Comparison of ENCODE assay signal across 7 mouse cellular contexts in genomic region chr6:127265063-127265775, GRCm38 (mm10).
DNase-seq lines count a peak whose midpoint lies in the region; ATAC-seq and TF ChIP-seq lines count a peak whose summit lies in the region.

No protein-coding gene starts in this region.

- H3K27ac ChIP-seq in intestine, embryonic 14.5 days (ENCODE audit: low read depth) = peak overlapping the region; percentile 54; the same call in 1 of the 2 replicates
- no peak overlapping the region for H3K27ac ChIP-seq in intestine, postnatal 0 days (ENCODE audit: low read depth, low read length)
- 0 out of 2 replicates have a peak overlapping the region, but pooled peaks have one; percentile 2 for H3K27ac ChIP-seq in limb, embryonic 10.5 days

- no peaks in the 10 kb centered on the region for H3K36me3 ChIP-seq in intestine, embryonic 14.5 days (ENCODE audit: control insufficient read depth, insufficient read depth, low read length)
- no peaks in the 10 kb centered on the region for H3K36me3 ChIP-seq in intestine, postnatal 0 days (ENCODE audit: control insufficient read depth, insufficient read depth)
- no peaks in the 10 kb centered on the region for H3K36me3 ChIP-seq in limb, embryonic 10.5 days

- peaks cover 7% of the 10 kb centered on the region for H3K4me1 ChIP-seq in intestine, embryonic 14.5 days (replicated peaks; ENCODE audit: control insufficient read depth, insufficient read depth, low read length)
- H3K4me1 ChIP-seq in intestine, postnatal 0 days (replicated peaks; ENCODE audit: control insufficient read depth, insufficient read depth, low read length) = peaks cover 17% of the 10 kb centered on the region
- peaks cover 36% of the 10 kb centered on the region for H3K4me1 ChIP-seq in limb, embryonic 10.5 days

- no peak overlapping the region for H3K9ac ChIP-seq in intestine, embryonic 14.5 days (ENCODE audit: low read length)
- H3K9ac ChIP-seq in intestine, postnatal 0 days (ENCODE audit: low read depth, low read length) = no peak overlapping the region

- H3K9me3 ChIP-seq in intestine, embryonic 14.5 days (ENCODE audit: control insufficient read depth, low read length) = no peaks in the 10 kb centered on the region
- H3K9me3 ChIP-seq in intestine, postnatal 0 days (ENCODE audit: control insufficient read depth) = no peaks in the 10 kb centered on the region
- no peaks in the 10 kb centered on the region for H3K9me3 ChIP-seq in limb, embryonic 10.5 days (replicated peaks)

- no peak overlapping the region for H3K4me3 ChIP-seq in intestine, embryonic 14.5 days (ENCODE audit: low read depth, low read length)
- H3K4me3 ChIP-seq in intestine, postnatal 0 days (ENCODE audit: low read depth, low read length) = no peak overlapping the region
- H3K4me3 ChIP-seq in limb, embryonic 10.5 days = no peak overlapping the region

- TF ChIP-seq CTCF in intestine, postnatal 0 days (IDR thresholded peaks at IDR 0.05; ENCODE audit: low read depth) = no peak

- no peaks in the 10 kb centered on the region for H3K27me3 ChIP-seq in intestine, embryonic 14.5 days (replicated peaks; ENCODE audit: control insufficient read depth, insufficient read depth, low read length)
- H3K27me3 ChIP-seq in intestine, postnatal 0 days (replicated peaks; ENCODE audit: control insufficient read depth, insufficient read depth, low read length) = no peaks in the 10 kb centered on the region
- H3K27me3 ChIP-seq in limb, embryonic 10.5 days (ENCODE audit: low read depth, poor library complexity, severe bottlenecking) = peaks cover 12% of the 10 kb centered on the region; the same call in 1 of the 2 replicates

- WGBS in intestine, embryonic 14.5 days = 72% methylated on average over 9 of the region's 9 CpGs
- 75% methylated on average over 9 of the region's 9 CpGs for WGBS in intestine, postnatal 0 days
- WGBS in limb, embryonic 10.5 days = 77% methylated on average over 9 of the region's 9 CpGs

- DNase-seq in intestine, embryonic 14.5 days (ENCODE audit: low spot score) = no peak
- peak; percentile 86 for DNase-seq in 416B (ENCODE audit: low read depth)
- no peak for DNase-seq in limb, embryonic 10.5 days (ENCODE audit: low spot score)
- no peak for DNase-seq in natural killer cell, adult 2 months (ENCODE audit: low spot score in 2 of 2)
- no peak for DNase-seq in layer of hippocampus, postnatal 14 days (ENCODE audit: low spot score in 2 of 2)

- no peak for ATAC-seq in intestine, embryonic 14.5 days (replicated peaks; ENCODE audit: low FRiP score, low TSS enrichment, low read depth)
- no peak for ATAC-seq in intestine, postnatal 0 days
- peak; percentile 40 for ATAC-seq in CD4-positive, CD25-positive, alpha-beta regulatory T cell, adult 4 months

- H3K4me2 ChIP-seq in intestine, embryonic 14.5 days (ENCODE audit: low read length) = peak overlapping the region; percentile 59
- no peak overlapping the region for H3K4me2 ChIP-seq in intestine, postnatal 0 days (replicated peaks; ENCODE audit: low read depth)
